Mouse (Mus musculus): ENCODE results near the gene Tmem233. TPM values are rescaled to one million over a fixed set of nuclear protein-coding genes. Genes with fewer than 3 reads are reported as not detected.

The Tmem233 gene
- total RNA-seq, 2 experiments from 2014 or later: not detected

GRCm38 (mm10) chr5:116009091-116009851 lies 73.8 kb downstream of the Tmem233 start:
- DNase-seq: no peak
- intact Hi-C loops (cut with DNase I): loop anchor here (5.0 kb wide), 2 partner anchors 82 to 217 kb away; no protein-coding TSS in a partner anchor

GRCm38 (mm10) chr5:116007723-116008122 lies 75.3 kb downstream of the Tmem233 start:
- DNase-seq: no peak
- intact Hi-C loops (cut with DNase I): loop anchor here (5.0 kb wide), 2 partner anchors 80 to 215 kb away; no protein-coding TSS in a partner anchor

GRCm38 (mm10) chr5:116006324-116007099 lies 76.5 kb downstream of the Tmem233 start:
- intact Hi-C loops (cut with DNase I): loop anchor here (5.0 kb wide), 2 partner anchors 79 to 214 kb away; no protein-coding TSS in a partner anchor
- peak; percentile 43 to 44 for DNase-seq

- DNase-seq: no peak
- intact Hi-C loops (cut with DNase I): no loop called here
Measured at GRCm38 (mm10) chr5:116004271-116004670, 78.8 kb downstream of the Tmem233 start.

- intact Hi-C loops (cut with DNase I): no loop called here
- DNase-seq: no peak
Measured at GRCm38 (mm10) chr5:116003825-116004224, 79.2 kb downstream of the Tmem233 start.

GRCm38 (mm10) chr5:116003154-116003553 lies 79.9 kb downstream of the Tmem233 start:
- intact Hi-C loops (cut with DNase I): no loop called here
- DNase-seq: no peak

GRCm38 (mm10) chr5:115997376-115997775 lies 85.7 kb downstream of the Tmem233 start:
- DNase-seq: no peak
- intact Hi-C loops (cut with DNase I): no loop called here

GRCm38 (mm10) chr5:115994101-115994500 lies 88.9 kb downstream of the Tmem233 start:
- no peak for DNase-seq
- intact Hi-C loops (cut with DNase I): no loop called here

GRCm38 (mm10) chr5:115991717-115992116 lies 91.3 kb downstream of the Tmem233 start:
- DNase-seq: no peak
- intact Hi-C loops (cut with DNase I): no loop called here

Other genes with a start within 250 kb of the Tmem233 start
- gene Cit, start 238.0 kb downstream of the Tmem233 start, total RNA-seq (2021): 1 to 10 TPM; 1.7 to 2.2 TPM
- 10 to 100 TPM; 48.7 to 58.3 TPM for gene Prkab1, start 58.7 kb downstream of the Tmem233 start, total RNA-seq (2021)
- gene Ccdc60, start 205.7 kb upstream of the Tmem233 start, total RNA-seq (2021): not detected